Mouse (Mus musculus): ENCODE results near the gene Wipi1.

Gene Wipi1

GRCm38 (mm10) chr11:109574604-109575003, 37.2 kb downstream of the Wipi1 start:
- DNase-seq: no peak

GRCm38 (mm10) chr11:109572051-109572450, 39.7 kb downstream of the Wipi1 start:
- no peak for DNase-seq

- no peak for DNase-seq
Observed at GRCm38 (mm10) chr11:109569809-109570208, 42.0 kb downstream of the Wipi1 start.

DNA sequence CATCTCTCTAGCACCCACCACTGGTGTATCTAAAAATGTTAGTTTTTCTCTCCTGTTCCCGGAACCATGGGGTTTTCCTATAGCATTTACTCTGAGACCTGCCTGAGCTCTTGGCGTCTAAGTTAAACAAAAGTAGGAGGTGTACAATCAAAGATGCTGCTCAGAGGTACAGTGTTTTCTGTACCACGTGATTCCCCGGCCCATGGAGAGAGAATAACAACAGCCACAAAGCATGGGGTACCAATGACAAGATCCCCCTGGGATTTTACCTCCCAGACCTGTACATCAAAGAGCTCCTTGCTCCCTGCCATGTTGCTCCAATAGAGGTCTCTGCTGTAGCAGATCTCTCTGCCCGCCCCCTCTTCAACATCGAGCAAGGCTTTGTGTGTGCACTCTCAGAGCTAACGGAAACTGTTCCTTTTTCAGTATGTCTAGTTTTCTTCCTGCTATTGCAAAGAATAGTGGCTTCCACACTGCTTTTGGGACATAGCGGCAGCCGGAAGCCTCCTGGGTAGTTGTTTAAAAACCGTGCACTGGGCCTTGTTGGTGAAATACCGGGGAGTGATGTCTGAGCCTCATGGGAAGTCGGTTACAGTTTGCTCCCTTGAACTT, 42.7 kb downstream of the Wipi1 start:
- DNase-seq: no peak

DNA sequence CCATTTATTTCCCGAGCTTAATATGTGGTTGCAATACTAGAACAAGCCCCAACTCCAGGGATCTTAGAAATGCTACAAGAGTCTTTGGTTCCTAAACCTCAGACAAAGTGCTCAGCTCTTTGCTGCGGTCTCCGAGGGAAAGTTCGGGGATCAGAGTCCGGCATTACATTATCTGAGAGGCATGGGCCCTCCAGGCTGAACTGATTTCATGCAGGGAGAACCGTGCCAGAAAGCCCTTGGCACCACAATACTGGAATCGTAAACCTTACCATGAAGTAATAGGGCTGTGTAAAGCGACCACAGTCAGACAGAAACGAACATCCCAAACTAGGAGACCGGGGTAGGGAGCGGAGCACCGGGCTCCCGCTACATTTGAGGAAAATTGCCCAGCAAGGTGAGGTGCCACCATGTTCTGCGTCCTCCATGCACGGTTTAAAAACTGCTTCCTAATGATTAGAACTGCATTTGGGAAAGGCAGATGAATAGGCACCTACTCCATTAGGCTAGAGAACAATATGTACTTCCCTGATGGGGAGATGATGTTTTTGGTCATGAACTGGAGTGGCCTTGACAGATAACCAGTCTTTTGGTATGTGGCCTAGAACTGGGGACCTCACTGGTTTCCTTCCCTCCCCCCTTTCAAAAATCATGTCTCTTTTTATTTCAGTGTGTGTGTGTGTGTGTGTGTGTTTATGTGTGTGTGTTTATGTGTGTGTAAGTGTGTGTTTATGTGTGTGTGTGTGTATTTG, 47.1 kb downstream of the Wipi1 start:
- DNase-seq: no peak

DNA sequence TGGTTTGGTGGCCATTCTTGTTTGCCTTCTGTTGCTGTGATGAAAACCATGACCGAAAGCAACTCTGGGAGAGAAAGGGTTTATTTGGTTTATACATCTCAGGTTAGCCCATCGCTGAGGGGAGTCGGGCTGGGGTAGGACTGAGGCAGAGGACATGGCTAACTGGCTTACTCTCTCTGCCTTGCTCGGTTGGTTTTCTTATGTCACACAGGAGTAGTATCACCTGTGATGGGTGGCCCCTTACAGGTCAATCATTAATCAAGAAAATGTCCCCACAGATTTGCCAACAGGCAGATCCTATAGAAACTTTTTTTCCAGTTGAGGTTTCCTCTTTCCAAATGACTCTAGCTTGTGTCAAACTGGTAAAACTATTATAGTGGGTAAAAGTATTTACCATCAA, 48.1 kb downstream of the Wipi1 start:
- no peak for DNase-seq

DNA sequence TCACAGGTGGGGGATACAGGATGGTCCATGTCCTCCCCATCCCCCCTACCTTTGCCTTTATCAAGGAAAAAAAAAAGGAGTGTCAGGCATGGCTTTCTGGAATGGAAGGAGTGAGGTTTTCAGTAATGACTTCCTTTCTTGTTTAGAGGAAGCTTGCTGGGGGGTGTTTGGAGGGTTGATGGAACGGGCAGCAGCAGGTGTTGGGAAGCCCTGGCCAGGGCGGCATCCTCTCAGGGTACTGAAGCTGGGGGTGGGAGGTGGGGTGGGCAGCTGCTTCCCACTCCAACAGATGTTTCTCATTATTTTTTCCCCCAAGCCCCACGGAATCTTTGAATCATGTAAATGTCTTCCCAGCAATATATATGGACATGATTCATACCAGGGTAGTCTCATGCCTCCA, 50.3 kb downstream of the Wipi1 start:
- DNase-seq: no peak

GRCm38 (mm10) chr11:109560793-109561257, 50.9 kb downstream of the Wipi1 start:
- DNase-seq: peak; percentile 65

- no peak for DNase-seq
Observed at GRCm38 (mm10) chr11:109559241-109559640, 52.5 kb downstream of the Wipi1 start.

DNA sequence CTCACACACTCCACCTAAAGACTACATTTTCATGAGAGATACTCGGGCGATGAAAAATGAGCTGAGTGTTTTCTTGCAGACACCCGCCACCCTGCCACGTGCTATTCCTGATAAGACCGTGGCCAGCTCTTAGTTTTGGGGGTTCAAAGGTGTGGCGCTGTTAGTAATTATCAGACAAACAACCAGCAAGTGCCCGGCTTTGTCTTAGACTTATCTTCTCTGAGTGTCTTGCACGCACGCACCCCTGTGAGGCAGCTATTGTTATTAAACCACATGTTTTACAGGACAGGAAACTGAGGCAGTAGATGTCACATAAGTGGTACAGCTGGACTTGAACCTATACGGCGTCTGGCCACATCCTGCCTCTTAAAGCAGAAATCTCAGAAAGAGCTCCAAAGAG, 54.3 kb downstream of the Wipi1 start:
- no peak for DNase-seq

DNA sequence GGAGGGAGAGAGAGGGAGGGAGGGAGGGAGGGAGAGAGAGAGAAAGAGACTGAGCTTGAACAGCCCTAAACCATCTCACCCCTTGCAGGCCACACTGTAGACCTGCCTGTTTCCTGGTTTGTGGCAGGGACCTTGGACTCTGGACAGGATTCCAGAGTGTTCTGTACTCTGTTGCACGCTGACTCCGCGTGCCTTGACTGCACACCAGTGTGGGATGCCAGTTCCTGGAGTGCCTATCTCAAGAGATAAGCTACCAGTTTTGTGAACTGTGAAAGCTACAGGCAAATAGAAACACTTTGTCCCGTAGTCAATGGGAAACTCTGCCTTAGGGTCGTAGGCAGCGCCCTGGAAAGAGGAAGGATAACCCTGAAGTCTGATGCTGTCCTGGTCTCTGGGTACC, 55.6 kb downstream of the Wipi1 start:
- no peak for DNase-seq

GRCm38 (mm10) chr11:109554443-109554842, 57.3 kb downstream of the Wipi1 start:
- no peak for DNase-seq

DNA sequence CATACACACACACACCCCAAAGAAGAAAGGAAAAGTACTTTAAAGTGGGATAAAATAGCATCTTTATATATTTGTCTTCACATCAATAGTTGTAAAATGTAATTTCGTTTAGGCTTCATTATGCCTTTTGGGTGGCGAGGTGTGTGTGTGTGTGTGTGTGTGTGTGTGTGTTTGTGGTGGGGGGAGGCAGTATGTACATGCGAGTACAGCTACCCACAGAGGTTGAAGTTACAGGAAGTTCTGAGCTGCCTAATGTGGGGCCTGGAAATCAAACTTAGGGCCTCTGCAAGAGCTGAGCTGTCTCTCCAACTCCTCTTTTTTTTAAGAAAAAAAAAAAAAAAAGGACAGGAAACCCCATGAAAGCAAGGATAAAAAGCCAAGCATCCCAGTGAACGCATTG, 57.8 kb downstream of the Wipi1 start:
- DNase-seq: no peak

GRCm38 (mm10) chr11:109549599-109550290, 62.0 kb downstream of the Wipi1 start:
- DNase-seq: no peak

GRCm38 (mm10) chr11:109547652-109548051, 64.1 kb downstream of the Wipi1 start:
- DNase-seq: no peak

DNA sequence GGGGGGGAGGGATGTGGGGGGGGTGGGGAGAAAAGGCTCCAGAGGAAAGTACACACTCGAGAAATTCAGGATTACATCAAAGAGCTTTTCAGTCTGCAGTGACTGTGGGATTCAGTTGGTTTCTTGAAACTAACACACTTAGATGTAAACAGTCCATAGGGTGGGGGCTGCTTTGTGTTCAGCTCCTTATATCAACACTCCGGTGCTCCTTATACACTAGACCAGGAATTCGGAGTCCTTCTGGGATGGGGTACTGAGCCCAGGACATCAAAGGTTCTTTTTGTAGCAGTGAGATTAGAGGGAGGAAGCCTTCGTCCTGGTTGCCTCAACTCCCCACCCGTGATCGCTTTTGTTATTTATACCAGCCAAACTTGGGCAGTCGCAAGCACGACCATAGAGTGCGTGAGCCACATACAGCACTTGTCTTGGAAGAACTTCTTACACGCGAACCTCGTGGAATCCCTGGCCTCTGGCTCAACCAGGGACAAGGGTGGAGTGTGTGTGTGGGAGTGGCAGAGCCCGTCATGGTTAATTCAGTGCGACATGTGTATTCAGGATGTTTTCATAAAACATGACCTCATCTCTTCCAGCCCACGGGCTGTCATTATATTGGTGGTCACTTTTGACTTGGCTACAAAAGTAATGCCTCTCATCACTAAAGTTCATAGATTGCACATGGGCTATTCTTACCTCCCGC, 65.3 kb downstream of the Wipi1 start:
- DNase-seq: no peak

- no peak for DNase-seq
Observed at GRCm38 (mm10) chr11:109545700-109546143, 66.0 kb downstream of the Wipi1 start.

DNA sequence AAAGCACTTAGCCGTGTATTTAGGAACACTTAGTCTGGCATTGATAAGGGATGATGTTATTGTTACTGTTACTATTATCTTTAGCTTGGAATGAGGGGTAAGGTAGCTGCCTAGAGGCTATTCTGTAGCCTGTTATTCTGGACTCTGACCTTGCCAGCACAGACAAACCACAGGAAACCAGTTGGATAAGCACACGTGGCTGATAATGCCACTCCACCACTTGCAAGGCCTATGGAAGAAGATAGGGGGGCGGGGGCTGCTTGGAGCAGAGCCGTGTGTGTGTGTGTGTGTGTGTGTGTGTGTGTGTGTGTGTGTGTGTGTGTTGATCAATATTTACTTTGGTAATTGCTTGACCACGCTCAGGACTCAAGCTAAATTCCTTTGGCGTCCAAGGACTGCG, 66.5 kb downstream of the Wipi1 start:
- DNase-seq: no peak

DNA sequence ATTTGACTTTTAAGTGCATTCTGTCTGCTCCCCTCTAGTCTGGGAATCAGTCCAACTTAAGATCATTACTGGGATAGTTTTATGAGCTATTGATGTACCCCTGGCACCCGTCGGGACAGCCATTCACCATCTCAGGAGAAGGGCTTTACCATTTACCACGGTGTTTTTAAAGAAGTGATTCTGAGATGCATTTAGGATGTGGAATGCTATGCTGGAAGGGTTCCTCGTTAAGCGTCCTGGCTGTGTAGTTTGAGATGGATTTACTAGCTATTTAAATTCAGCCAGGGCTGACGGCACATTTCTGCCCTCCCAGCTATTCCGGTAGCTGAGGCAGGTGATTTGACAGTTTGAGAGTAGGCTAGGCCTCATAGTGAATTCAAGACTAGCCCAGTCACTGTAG, 67.3 kb downstream of the Wipi1 start:
- DNase-seq: no peak

- no peak for DNase-seq
Observed at GRCm38 (mm10) chr11:109543466-109543865, 68.3 kb downstream of the Wipi1 start.

DNA sequence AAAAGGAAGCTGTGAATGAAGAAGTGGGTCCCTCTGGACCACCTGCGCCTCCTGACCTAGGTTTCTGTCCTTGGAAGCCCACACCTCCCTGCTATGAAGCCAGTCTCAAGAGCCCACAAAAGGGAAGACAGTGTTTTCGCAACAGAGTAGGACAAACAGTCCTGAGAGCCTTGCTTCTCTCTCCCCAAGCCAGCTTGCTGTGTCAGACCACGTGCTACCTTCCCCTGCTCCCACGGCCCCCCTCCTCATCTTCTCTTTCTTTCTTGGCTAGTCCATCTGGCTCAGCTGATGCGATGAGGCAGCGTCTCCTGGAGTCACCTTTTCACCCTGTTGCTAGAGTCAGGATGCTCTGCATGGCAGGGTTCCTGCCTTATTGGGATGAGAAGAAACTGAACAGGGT, 72.5 kb downstream of the Wipi1 start:
- no peak for DNase-seq

GRCm38 (mm10) chr11:109536939-109537338, 74.8 kb downstream of the Wipi1 start:
- DNase-seq: no peak

GRCm38 (mm10) chr11:109535966-109536365, 75.8 kb downstream of the Wipi1 start:
- no peak for DNase-seq

All from lung, postnatal 14 days (tissue).